Mouse (Mus musculus) kidney, adult 2 months (tissue): Measurements from ENCODE around the gene Flnc.

Experiments
- CTCF ChIP-seq: fragments of 200-500 bp; conservative IDR thresholded peaks from 2 replicates; pipeline ENCODE4 v1.5.1; 2011; ENCODE audit warnings: low read depth, mild to moderate bottlenecking, control low read depth, low read length, moderate library complexity, mixed read lengths; ENCODE audit not compliant: insufficient read depth, insufficient read length
- POLR2A ChIP-seq: fragments of 200-500 bp; IDR thresholded peaks from one replicate; pipeline ENCODE4 v1.6.1; 2011; ENCODE audit warnings: low read depth, low read length, control low read depth

GRCm38 (mm10) chr6:29425118-29425517 lies 7.9 kb upstream of the Flnc start:
- TF ChIP-seq POLR2A = no peak
- TF ChIP-seq CTCF = no peak
